Mouse (Mus musculus) kidney, postnatal 0 days (tissue): ENCODE measurements around the gene Sorbs2. TPM values are rescaled to one million over a fixed set of nuclear protein-coding genes. Genes with fewer than 3 reads are reported as not detected.

Experiments used
- ATAC-seq: fragments of 200-750 bp; cut with Nextera tagmentation; replicated peaks from 2 replicates; pipeline ENCODE4 v1.8.0; 2017; ENCODE audit warnings: low read depth, moderate number of reproducible peaks, moderate TSS enrichment, moderate library complexity; ENCODE audit not compliant: low FRiP score
- DNase-seq: peaks from one replicate; pipeline ENCODE4 v3.0.0-alpha.2; 2016; ENCODE audit warnings: low spot score
- H3K27ac ChIP-seq: fragments of 300-500 bp; sonication (generic); 2 replicates; pipeline ENCODE4 v1.5.1; 2014; ENCODE audit warnings: mild to moderate bottlenecking
- H3K27me3 ChIP-seq: fragments of 300-500 bp; sonication (generic); 2 replicates; pipeline ENCODE4 v1.6.1; 2014; ENCODE audit warnings: low read length, mixed read lengths; ENCODE audit not compliant: insufficient read depth
- H3K36me3 ChIP-seq: fragments of 300-500 bp; sonication (generic); 2 replicates; pipeline ENCODE4 v1.6.1; 2014; ENCODE audit warnings: low read length, mixed read lengths; ENCODE audit not compliant: insufficient read depth
- H3K4me1 ChIP-seq: fragments of 300-500 bp; sonication (generic); replicated peaks from 2 replicates; pipeline ENCODE4 v1.6.1; 2014; ENCODE audit warnings: antibody characterized with exemption, low read length, mixed read lengths; ENCODE audit not compliant: insufficient read depth
- H3K4me2 ChIP-seq: fragments of 300-500 bp; sonication (generic); 2 replicates; pipeline ENCODE4 v1.6.1; 2014; ENCODE audit warnings: mild to moderate bottlenecking, low read length, moderate library complexity, mixed read lengths
- H3K4me3 ChIP-seq: fragments of 300-500 bp; sonication (generic); replicated peaks from 2 replicates; pipeline ENCODE4 v1.5.1; 2014; ENCODE audit warnings: low read depth, low read length
- H3K9ac ChIP-seq: fragments of 300-500 bp; sonication (generic); 2 replicates; pipeline ENCODE4 v1.6.1; 2014; ENCODE audit warnings: low read depth, low read length
- H3K9me3 ChIP-seq: fragments of 300-500 bp; sonication (generic); replicated peaks from 2 replicates; pipeline ENCODE4 v1.6.1; 2016; ENCODE audit warnings: low read length, inconsistent platforms, mixed read lengths
- CTCF ChIP-seq: IDR thresholded peaks from 2 replicates; pipeline ENCODE4 v1.5.1; 2016; ENCODE audit warnings: antibody characterized with exemption, low read depth, mild to moderate bottlenecking, moderate library complexity
- WGBS: fragments of 180-500 bp; shearing (Covaris S2); extraction: QIAGEN DNeasy Blood & Tissue Kit; methylation state at CpG from one replicate; pipeline ENCODE4 v1.1.7; 2014; 5-methylcytosine and 5-hydroxymethylcytosine counted together
- polyA plus RNA-seq: library from polyadenylated mRNA; unstranded; fragments of >200 nt; fragmentation: Nextera tagmentation; extraction: Ambion mirVana; gene quantifications from 2 replicates; pipeline ENCODE4 v1.2.1, GENCODE M21; 2015

The Sorbs2 gene
- polyA plus RNA-seq, 1 experiment from 2014 or later = 41.6 TPM

GRCm38 (mm10) chr8:45503971-45504370, 3.6 kb upstream of the Sorbs2 start:
- Histone ChIP-seq H3K9ac (no peak overlapping the region), H3K27ac (no peak overlapping the region), H3K4me2 (no peak overlapping the region), H3K36me3 (no peaks in the 10 kb centered on the region), H3K27me3 (no peaks in the 10 kb centered on the region), H3K4me3 (no peak overlapping the region), H3K4me1 (no peaks in the 10 kb centered on the region), H3K9me3 (no peaks in the 10 kb centered on the region)
- 60% methylated on average over 7 of the region's 7 CpGs for WGBS
- no peak for TF ChIP-seq CTCF
- ATAC-seq = no peak
- no peak for DNase-seq

DNA sequence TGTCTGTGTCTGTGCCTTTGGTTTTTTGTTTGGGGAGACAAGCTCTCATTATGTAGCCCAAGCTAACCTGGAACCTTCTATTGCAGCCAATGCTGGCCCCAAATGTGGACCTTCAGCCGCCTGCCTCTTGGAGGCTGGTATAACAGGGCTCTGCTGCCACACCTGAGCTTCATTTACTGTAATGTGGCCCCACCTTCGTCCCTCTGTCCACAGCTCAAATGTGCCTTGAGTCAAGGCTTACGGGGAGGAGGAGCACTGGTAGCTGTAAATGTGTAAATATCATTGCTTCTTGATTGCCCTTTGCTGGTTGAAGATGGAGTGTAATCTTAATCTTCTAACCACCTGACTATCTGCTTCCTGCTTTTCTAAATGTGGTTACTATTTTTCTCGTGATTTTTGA, 1.2 kb upstream of the Sorbs2 start:
- Histone ChIP-seq H3K27ac (no peak overlapping the region), H3K4me3 (no peak overlapping the region), H3K4me1 (no peaks in the 10 kb centered on the region), H3K9ac (no peak overlapping the region), H3K4me2 (no peak overlapping the region), H3K27me3 (no peaks in the 10 kb centered on the region), H3K9me3 (no peaks in the 10 kb centered on the region), H3K36me3 (no peaks in the 10 kb centered on the region)
- DNase-seq (no peak), ATAC-seq (no peak)
- no peak for TF ChIP-seq CTCF
- WGBS = 82% methylated on average over 4 of the region's 4 CpGs

GRCm38 (mm10) chr8:45507277-45507633, 333 bp upstream of the Sorbs2 start:
- Histone ChIP-seq H3K27ac (no peak overlapping the region), H3K4me1 (no peaks in the 10 kb centered on the region), H3K27me3 (no peaks in the 10 kb centered on the region), H3K4me2 (peak overlapping the region; percentile 34), H3K9me3 (no peaks in the 10 kb centered on the region), H3K9ac (no peak overlapping the region), H3K4me3 (no peak overlapping the region), H3K36me3 (no peaks in the 10 kb centered on the region)
- no peak for TF ChIP-seq CTCF
- ATAC-seq (no peak), DNase-seq (no peak)
- WGBS = 52% methylated on average over 8 of the region's 8 CpGs

DNA sequence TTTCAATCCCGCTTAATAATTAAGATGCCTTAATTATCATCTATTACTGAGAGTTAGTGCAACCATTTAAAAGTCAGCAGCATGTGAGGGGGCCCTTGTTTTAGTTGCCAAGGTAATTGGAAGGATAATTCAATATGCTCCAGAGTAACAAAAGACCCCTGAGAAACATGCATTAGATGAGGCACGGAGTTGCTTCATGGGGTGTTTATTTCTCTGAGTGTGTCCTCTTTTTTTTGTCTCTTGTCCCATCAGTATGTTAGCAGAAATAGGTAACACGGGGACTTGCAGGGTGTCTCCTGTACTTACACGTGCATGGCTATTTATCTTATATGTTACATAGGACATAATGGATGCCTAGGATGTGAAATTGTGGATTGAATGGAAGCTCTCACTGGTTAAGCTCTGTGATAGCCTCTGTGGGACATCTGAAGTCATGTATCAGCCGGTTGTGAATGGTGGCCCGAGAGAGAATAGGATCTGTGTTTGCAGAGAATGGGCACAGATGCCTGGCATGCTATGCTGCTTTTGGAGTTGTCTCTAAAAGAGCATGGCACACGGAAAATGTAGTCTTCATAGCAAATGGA, 1.0 kb downstream of the Sorbs2 start:
- Histone ChIP-seq H3K4me2 (no peak overlapping the region), H3K9me3 (no peaks in the 10 kb centered on the region), H3K27me3 (no peaks in the 10 kb centered on the region), H3K36me3 (no peaks in the 10 kb centered on the region), H3K4me1 (no peaks in the 10 kb centered on the region), H3K27ac (no peak overlapping the region), H3K4me3 (no peak overlapping the region), H3K9ac (no peak overlapping the region)
- DNase-seq (no peak), ATAC-seq (no peak)
- TF ChIP-seq CTCF = no peak
- 81% methylated on average over 7 of the region's 7 CpGs for WGBS

GRCm38 (mm10) chr8:45512369-45512768, 4.8 kb downstream of the Sorbs2 start:
- DNase-seq = no peak
- H3K4me3 ChIP-seq = no peak overlapping the region
- H3K27ac ChIP-seq = no peak overlapping the region
- H3K36me3 ChIP-seq = no peaks in the 10 kb centered on the region
- no peaks in the 10 kb centered on the region for H3K4me1 ChIP-seq
- H3K9me3 ChIP-seq = no peaks in the 10 kb centered on the region
- H3K4me2 ChIP-seq = no peak overlapping the region
- no peak overlapping the region for H3K9ac ChIP-seq
- no peaks in the 10 kb centered on the region for H3K27me3 ChIP-seq
- TF ChIP-seq CTCF = no peak
- ATAC-seq = no peak

GRCm38 (mm10) chr8:45521595-45521994, 14.0 kb downstream of the Sorbs2 start:
- WGBS = 6% methylated on average over 6 of the region's 6 CpGs
- DNase-seq (peak; percentile 88), ATAC-seq (peak; percentile 77)
- no peak overlapping the region for H3K4me3 ChIP-seq
- H3K27ac ChIP-seq = no peak overlapping the region
- H3K4me2 ChIP-seq = no peak overlapping the region
- no peak for TF ChIP-seq CTCF
- H3K27me3 ChIP-seq = no peaks in the 10 kb centered on the region
- H3K9me3 ChIP-seq = no peaks in the 10 kb centered on the region
- H3K36me3 ChIP-seq = no peaks in the 10 kb centered on the region
- no peak overlapping the region for H3K9ac ChIP-seq
- H3K4me1 ChIP-seq = no peaks in the 10 kb centered on the region

- no peaks in the 10 kb centered on the region for H3K36me3 ChIP-seq
- ATAC-seq = no peak
- no peak overlapping the region for H3K4me2 ChIP-seq
- no peaks in the 10 kb centered on the region for H3K9me3 ChIP-seq
- no peak overlapping the region for H3K9ac ChIP-seq
- no peak overlapping the region for H3K27ac ChIP-seq
- TF ChIP-seq CTCF = no peak
- no peak for DNase-seq
- no peaks in the 10 kb centered on the region for H3K27me3 ChIP-seq
- H3K4me1 ChIP-seq = no peaks in the 10 kb centered on the region
- WGBS = 70% methylated on average over 2 of the region's 2 CpGs
- H3K4me3 ChIP-seq = no peak overlapping the region
Observed at GRCm38 (mm10) chr8:45527708-45528107, 20.1 kb downstream of the Sorbs2 start.
